Mouse (Mus musculus): ENCODE data around the gene Abhd11.
"Not testable (repeated sequence)": the region's sequence is repeated elsewhere in the genome, so short reads cannot be mapped to it uniquely, and the experiment has no call there.

The Abhd11 gene

DNA sequence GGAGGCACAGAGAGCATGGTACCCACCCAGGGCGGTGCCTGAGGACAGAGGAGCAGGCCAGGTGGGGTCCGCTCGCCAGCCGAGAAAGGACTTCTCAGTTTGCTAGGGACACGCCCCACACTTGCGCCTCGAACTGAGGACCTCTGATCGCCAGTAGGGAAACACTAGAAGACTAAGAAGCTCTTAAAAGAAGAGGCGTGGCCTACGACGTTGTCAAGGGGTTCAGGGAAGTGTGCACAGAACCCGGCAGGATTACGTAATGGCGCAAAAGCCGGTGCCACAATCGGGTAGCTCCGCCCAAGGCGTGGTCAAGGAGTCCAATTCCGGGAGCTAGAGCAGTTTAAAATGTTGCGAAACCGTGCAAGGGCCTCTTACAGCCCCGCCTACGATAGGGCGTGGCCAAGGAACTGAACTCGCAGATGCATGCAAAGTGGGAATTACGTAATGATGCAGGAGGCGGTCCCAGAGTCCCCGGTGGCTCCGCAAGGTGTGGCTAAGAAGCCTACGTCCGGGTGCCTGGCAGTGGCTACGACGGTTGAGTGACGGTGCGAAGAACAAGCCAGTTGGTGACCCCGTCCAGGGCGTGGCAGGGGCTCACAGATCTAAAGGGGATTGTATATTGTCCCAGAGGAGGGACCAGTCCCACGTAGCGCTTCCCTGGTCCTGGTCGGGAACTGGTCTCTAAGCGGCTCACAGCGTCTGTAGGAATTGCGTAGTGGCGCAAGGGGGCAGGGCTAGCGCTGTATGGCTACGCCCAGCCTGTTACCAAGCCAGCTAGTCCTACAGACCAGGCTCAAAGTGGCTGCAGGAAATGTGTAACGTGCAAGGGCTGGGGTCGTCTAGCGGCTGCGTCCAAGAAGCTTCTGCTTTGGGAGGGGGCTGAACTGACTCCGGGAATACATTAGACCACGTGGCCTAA lies at the start of gene Abhd11:
Gene Abhd11 (plus strand): TSS at position 482 of the 919 bp plus-strand sequence.
- peak; percentile 100 for DNase-seq (ENCODE audit: low read depth, low spot score)

DNA sequence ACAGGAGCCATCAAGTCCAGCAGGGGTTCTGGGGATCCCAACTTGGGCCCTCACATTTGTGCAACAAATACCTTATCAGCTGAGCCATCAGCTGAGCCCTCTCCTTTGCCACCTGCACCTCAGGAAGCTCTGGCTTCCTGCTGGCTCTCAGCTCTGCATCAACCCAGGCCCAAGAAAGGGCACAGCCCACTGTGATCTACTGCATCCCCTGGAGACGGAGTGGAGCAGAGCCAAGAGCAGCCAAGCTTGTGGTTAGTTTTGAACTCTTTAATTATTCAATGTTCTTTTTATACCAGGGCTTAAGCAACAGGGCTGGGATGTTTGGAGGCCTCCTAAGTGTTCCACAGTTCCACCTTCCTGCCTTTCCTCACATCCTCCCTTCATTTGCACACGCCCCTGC lies 48.5 kb upstream of the Abhd11 start:
- no peak for DNase-seq (ENCODE audit: low read depth, low spot score)

DNA sequence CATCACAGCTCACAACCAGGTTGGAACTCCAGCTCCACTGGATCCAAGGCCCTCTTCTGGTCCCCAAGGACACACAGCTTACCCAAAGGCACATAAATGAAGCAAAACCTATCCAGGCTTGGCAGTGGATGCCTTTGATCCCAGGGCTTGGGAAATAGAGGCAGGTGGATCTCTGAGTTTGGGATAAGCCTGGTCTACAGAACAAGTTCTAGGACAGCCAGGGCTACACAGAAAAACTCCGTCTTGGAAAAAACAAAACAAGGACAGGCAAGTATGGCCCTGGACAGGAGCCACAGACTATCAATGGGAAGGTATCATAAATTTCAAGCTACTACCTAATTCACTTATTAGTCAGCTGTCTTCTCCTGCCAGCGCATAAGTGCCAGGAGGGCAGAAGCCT lies 47.4 kb upstream of the Abhd11 start:
- no peak for DNase-seq (ENCODE audit: low read depth, low spot score)

DNA sequence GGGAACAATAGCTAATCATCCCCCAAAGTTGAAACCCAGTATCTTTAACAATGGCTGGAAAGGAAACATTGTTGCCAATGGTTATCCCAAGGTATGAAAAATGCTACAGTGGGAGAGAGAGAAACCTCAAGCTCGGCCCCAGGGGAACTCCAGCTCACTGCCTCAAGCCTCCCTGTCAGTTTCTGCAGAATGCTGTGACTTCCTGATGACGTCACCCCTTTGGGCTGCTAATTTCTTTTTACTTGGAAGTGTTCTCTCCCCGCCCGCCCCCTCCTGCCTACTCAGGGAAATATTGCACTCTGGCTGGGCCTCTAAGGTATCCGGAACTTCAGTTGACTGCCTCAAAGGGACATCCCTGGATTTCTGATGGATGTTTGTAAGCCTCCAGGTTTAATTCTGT lies 45.4 kb upstream of the Abhd11 start:
- DNase-seq (ENCODE audit: low read depth, low spot score) = peak; percentile 13

DNA sequence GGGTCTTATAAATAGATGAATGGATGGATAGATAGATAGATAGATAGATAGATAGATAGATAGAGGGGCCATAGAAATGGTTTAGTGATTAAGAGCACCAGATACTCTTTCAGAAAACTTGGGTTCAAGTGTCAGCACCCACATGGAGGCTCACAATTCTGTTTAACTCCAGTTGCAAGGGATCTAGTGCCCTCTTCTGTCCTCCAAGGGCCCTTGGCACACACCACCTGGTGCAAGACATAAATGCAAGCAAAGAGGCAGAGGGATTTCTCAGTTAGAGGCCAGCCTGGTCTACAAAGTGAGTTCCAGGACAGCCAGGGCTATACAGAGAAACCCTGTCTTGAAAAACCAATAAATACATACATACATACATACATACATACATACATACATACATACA lies 44.3 kb upstream of the Abhd11 start:
- not testable (repeated sequence) for DNase-seq (ENCODE audit: low read depth, low spot score)

DNA sequence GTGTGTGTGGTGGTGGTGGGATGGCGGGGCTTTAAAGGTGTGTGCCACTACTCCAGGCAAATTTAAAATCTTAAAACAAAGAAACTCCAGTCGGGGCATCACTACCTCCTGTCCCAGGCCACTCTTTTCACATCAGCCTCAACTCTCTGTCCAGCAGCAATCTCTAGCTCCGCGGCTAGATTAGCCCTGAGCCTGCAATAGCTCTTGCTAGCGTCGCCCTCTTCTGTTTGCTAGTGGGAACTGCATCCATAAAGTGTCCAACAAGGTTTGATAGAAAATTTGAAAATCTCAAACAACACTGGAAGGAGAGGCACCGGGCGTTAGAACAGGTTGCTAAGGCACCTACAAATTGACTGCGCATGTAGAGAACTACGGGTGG lies 43.5 kb upstream of the Abhd11 start:
- DNase-seq (ENCODE audit: low read depth, low spot score) = peak; percentile 82

DNA sequence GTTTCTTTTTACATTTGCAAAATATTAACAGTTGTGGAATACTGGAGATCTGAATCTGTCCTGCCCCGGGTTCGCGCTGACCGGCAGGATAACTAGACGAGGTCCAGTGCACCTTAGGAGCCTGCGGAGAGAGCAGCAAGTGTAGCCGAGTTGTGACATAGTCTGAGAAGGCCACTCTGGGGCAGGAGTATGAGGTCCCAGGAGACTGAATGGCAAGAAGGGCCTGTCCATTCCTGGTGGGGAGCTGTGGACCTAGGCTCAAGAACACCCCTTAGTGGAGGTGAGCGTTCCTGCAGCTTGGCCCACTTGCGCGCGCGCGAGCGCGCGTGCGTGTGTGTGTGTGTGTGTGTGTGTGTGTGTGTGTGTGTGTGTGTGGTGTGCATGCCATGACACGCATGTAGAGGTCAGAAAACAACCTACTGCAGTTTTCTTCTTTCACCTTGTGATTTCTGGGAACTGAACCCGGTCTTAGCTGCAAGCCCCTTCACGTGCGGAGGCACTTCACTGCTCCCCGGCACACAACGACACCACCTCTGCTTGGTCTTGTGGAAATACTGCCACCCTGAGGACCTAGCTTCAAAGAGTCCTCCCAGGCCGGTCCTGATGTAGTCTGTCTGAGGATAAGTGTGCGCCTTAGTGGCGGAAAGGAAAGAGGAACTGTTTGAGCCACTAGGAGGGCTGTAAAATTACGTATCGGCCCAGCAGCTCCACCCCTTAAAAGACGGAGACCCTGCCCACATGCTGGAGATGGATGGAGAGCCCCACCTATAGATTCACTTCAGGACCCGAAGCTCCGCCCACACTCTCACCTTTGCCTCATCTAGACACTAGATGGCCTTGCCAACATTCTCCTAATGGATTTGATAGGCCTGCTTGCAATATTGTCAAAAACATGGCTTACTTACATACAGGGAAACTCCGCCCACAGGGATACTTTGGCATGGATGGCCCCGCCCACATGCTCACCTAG lies 42.8 kb upstream of the Abhd11 start:
- peak; percentile 53 for DNase-seq (ENCODE audit: low read depth, low spot score)

DNA sequence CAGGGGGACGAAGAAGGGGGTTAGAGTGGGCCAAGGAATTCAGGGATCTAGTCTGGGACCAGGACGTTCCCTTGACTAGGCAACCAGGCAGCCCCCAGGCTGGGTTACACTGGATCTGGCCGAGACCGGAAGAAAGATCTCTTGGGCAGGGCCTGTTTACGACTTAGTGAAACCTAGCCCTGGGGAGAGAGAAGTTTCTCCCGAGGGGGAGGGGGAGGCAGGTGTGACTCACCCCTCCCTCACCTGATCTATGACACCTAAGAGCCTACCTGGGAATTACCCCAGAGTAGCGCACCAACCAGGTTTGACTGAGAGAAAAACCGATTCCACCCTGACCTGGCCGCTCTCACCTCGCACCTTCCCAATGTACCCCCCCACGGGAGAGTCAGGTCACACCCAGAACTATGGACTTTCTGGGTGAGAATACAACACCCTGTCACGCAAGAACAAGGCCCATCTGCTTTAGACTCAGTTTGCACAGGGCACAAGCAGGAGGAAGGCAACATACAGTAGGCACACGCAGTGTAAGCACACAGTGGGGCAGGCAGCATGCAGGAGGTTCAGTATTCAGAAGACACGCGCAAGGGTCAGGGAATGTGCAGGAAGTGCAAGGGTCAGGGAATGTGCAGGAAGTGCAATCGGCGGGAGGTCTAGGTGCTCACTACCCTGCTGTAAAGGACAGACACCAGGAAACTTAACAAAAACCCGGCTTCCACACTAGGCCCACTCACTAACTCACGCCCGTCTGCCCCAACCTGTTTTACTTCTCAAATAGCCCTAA lies 41.6 kb upstream of the Abhd11 start:
- DNase-seq (ENCODE audit: low read depth, low spot score) = no peak

DNA sequence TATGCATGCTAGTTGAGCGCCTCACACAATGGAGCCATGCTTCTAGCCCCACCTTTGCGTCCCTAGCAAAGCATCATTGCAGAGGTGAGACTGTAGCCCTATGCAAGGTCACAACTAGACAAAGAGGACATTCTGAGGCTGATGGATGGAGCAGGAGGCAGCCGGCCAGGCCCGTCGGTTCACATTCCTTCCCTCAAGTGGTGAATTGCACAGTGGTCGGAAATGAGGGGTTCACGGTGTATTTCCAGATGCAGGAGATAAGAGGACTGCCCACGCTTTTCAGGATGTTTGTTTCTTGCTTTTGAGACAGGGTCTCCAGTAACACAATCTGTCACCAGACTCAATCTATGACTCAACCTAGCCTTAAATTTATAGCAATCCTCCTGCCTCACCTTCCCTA lies 38.3 kb upstream of the Abhd11 start:
- no peak for DNase-seq (ENCODE audit: low read depth, low spot score)

DNA sequence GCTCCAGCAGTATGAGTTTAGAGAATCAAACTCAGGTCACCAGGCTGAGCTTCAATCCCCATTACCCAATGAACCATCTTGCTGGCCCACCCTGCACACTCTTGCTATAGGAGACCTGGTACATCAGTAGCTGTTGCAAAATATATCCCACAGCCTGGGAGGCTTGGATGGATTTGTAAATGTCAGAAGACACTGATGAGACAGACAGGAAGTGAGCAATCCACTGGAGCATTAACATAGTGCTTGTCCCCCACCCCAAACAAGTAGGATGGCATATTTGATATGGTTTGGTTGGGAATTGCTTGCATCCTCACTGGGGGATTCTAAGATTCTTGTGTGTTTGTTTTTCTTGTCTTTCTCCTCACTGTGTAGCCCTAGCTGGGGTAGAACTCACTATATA lies 35.9 kb upstream of the Abhd11 start:
- no peak for DNase-seq (ENCODE audit: low read depth, low spot score)

DNA sequence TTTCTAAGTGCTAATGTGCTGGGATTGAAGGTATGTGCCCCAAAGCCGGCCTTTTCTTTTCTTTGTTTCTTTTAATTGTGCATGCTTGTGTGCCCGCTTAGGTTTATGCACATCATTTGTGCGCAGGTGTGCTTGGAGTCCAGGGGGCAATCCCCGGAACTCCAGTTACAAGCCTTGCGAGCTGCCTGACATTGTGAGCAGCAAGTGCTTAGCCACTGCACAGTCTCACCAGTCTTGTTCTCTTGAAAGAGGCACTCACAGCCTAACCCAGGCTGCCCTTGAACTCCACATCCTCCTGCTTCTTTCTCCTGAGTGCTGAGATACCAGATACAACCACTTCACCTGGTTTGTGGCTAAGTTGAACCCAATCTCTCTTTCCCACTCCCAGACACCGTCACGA lies 35.4 kb upstream of the Abhd11 start:
- DNase-seq (ENCODE audit: low read depth, low spot score) = no peak

DNA sequence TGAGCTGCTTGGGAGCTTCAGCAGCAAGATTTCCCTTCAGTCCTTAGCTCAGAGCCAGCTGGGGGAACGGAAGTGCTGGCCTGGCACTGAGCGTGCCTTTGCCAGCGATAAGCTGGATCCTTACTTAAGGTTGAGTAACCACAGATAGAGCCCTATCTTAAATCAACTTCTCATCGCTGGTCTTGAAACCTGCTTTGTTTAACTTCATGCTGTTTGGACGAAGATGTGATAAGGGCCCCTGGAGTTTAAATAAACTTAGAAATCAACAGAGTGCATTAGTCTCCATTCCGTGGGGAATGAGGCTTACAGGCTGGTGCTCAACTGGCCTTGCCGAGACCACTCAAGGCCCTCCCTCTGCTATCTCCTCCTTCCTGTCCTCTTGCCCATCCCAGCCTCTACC lies 34.7 kb upstream of the Abhd11 start:
- no peak for DNase-seq (ENCODE audit: low read depth, low spot score)

DNA sequence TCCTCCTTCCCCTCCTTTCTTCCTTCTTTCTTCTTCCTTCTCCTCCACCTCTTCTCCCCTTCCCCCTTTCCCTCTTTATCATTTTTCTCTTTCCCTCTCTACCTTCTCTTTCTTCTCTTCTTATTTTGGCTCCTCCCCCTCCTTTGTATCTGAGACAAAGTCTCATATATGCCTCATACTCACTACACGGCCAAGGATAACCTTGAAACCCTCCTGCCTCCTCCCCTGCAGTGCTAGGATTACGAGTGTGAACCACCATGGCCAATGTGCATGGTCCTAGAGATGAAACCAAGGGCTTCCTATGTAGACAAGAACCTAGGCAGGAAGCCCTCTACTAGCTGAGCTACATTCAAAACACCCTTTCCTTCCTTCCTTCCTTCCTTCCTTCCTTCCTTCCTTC lies 34.0 kb upstream of the Abhd11 start:
- no peak for DNase-seq (ENCODE audit: low read depth, low spot score)

DNA sequence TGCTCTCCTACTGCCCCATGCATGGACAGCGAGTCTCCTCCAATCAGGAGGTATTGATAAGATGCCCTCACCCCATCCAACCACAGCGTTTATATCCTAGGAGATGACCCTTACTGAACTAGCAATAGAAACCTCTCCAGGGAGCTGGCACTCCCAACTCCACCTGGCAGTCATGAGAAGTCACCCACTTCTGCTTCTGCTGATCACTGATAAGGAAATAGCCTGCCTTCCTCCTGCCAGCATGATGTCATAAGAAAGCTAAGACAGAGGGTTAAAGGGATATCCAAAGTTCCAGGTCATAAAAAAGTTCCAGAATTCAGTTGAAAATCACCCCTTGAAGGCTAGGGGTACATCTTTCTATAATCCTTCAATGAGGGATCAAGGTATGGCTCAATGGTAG lies 32.8 kb upstream of the Abhd11 start:
- no peak for DNase-seq (ENCODE audit: low read depth, low spot score)

DNA sequence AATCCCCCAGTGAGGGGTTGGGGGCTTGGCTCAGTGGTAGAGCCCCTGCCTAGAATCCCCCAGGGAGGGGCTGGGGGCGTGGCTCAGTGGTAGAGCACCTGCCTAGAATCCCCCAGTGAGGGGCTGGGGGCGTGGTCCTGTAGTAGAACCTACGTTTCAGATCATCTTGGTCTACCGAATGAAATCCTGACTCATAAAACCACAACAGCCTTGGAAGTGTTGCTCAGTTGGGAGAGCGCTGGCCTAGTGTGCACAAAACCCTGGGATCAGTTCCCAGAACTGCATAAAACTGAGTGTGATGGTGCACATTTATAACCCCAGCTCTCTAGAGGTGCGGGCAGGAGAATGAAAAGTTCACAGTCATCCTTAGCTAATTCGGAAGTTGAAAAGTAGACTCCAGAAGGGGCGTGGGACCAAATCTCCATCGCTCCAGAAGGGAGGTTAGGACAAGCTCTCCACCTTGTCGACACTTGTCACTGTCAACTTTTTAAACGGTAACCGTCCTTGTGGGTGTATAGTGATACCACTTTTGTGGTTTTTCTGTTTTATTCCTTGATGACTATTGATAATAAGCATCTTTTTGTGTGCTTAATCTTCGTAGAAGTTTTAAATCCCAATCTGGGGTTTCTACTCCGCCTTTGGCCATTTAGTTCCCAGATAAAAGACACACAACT lies 32.2 kb upstream of the Abhd11 start:
- no peak for DNase-seq (ENCODE audit: low read depth, low spot score)

DNA sequence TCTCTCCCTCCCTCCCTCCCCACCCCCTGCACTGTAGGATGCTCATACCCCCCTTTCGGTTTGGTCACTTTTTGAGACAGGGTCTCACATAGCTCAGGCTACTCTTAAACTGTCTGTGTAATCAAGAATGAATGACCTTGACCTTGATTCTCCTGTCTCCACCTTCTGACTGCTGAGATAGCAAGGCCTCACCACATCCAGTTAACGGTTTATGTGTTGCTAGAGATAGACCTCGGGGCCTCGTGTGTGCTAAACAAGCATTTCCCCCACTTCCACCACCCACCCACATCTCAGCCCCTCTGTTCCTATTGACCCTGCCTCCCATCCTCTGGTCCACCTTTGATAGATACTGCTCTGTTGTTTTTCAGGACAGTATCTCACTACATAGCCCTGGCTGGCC lies 31.1 kb upstream of the Abhd11 start:
- DNase-seq (ENCODE audit: low read depth, low spot score) = no peak

DNA sequence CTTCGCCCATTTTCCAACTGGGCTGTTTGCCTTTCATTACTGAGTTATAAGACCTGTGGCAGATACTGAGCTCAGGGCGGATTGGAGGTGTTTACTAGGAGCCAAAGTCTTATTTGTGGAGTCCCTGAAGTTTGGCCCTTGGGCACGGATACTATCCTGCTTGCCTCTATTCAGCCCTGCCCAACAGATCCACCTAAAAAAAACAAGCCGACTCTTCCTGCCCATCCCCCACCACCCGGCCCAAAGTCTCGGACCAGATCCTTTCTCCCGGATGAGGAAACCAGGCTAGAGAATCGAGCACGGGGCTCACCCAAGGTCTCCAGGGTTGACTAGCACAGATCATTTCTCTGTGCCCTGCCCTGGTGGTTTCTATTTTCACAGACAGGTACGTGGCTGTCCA lies 27.8 kb upstream of the Abhd11 start:
- no peak for DNase-seq (ENCODE audit: low read depth, low spot score)

DNA sequence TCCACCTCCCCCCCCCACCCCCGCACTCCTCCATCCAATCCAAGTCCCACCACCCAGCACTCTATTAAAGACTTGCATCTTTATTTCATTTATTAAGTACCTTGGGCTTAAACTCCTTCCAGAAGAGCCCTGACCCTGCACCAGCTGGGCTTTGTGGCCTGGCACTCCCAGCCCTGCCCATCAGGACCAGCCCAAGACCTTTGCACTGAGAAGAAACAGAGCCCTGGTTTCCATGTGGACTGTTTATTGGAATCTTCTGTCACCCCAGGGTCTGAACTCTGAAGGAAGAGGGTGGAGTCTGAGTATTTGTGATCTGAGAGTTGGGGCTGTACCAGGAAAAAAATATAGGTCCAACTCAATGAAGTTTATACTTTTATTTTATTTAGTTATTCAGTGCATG lies 25.8 kb upstream of the Abhd11 start:
- no peak for DNase-seq (ENCODE audit: low read depth, low spot score)

DNA sequence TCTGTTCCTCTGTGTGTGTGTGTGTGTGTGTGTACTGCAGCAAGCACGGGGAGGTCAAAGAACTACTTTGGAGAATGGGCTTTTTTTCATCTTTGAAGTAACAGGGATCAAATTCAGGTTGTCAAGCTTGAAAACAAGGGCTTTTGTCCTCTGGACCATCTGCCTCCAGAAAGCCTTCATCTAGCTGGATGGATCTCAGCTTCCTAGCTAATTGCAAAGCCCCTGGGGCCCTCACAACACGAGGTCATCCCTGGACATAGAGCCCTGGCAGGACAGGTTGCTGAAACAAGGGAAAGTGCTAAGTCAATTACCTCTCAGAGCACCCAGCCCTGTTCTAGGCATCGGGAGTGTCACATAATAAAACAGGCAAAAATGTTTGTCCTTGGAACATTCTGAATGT lies 25.2 kb upstream of the Abhd11 start:
- DNase-seq (ENCODE audit: low read depth, low spot score) = no peak

DNA sequence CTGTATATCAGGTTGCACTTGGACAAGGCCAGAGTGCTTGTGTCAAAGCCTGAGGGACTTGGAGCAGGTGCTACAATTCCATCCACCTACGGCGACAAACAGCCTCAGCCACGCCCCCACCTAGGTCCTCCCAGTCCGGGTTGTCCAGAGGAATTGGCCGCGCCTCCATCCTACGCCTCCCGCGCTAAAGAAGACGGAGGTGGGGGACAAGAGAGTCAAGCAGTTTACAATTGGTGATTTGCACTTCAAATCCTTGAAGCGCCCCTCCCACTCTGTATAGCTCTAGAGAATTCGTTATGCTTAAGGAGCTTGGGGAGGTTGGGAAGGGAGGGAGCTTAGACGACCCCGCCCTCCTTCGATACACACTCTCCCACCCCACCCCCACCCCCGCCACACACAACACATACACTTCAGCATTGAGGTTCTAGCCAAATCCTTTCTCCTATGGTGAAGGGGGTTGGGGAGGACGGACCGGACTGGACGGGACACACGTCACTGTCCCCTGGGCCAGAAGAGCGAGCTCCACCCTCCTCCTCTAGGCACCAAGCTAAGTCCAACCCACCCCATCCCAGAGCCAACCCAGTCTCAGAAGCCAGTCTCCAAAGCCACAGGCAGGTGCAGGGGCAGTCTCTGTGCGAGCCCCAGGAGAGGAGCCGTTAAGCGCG lies 23.2 kb upstream of the Abhd11 start, which contains the start of gene Cldn3:
Gene Cldn3 (plus strand): TSS at position 582 of the 665 bp plus-strand sequence.
- DNase-seq (ENCODE audit: low read depth, low spot score) = no peak

Measured in brain, adult 2 months (tissue).